Mouse (Mus musculus) E14TG2a.4 (cell line): ENCODE data around the gene Ntm.

Source experiments
- H3K27me3 ChIP-seq: 2 replicates; pipeline ENCODE4 v1.6.1; 2014; ENCODE audit warnings: low read length, control low read depth; ENCODE audit not compliant: insufficient read depth
- H3K36me3 ChIP-seq: 2 replicates; pipeline ENCODE4 v1.6.1; 2014; ENCODE audit warnings: low read length, control low read depth; ENCODE audit not compliant: insufficient read depth
- H3K4me1 ChIP-seq: replicated peaks from 2 replicates; pipeline ENCODE4 v1.6.1; 2014; ENCODE audit warnings: low read depth, low read length, control low read depth
- H3K4me3 ChIP-seq: replicated peaks from 2 replicates; pipeline ENCODE4 v1.5.1; 2014; ENCODE audit warnings: mild to moderate bottlenecking, low read length
- H3K9me3 ChIP-seq: 2 replicates; pipeline ENCODE4 v1.6.1; 2014; ENCODE audit warnings: low read length, control low read depth
- CTCF ChIP-seq: conservative IDR thresholded peaks from 2 replicates; pipeline ENCODE4 v1.5.1; 2014; ENCODE audit warnings: low read length
- NANOG ChIP-seq: IDR thresholded peaks from 2 replicates; pipeline ENCODE4 v1.6.1; 2014; ENCODE audit warnings: borderline replicate concordance, low read length, mixed read lengths
- POU5F1 ChIP-seq: IDR thresholded peaks from 2 replicates; pipeline ENCODE4 v1.6.1; 2014; ENCODE audit warnings: low read length, borderline replicate concordance

Ntm gene

DNA sequence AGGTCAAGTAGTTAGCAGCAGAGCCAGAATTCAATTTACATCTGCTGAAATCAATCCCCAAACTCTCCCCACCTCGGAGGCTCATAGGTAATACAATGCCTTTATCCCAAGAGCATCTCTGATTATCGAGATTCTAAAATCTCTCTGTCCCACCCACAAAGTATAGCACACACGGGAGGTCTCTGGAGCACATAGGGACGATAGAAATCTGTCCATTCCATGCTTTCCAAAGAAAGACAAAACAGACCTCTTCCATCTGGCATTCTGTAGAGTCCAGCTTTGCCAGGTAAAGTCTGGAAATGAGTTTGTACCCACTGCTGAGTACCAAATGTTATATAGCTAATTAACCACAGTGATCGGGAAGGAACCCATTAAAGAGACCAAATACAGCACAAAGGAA is 388.4 kb downstream of the Ntm start:
- no peaks in the 10 kb centered on the region for H3K27me3 ChIP-seq
- TF ChIP-seq CTCF = no peak
- no peak for TF ChIP-seq POU5F1
- no peak for TF ChIP-seq NANOG
- no peaks in the 10 kb centered on the region for H3K4me1 ChIP-seq
- H3K36me3 ChIP-seq = no peaks in the 10 kb centered on the region
- H3K4me3 ChIP-seq = no peak overlapping the region
- no peaks in the 10 kb centered on the region for H3K9me3 ChIP-seq

DNA sequence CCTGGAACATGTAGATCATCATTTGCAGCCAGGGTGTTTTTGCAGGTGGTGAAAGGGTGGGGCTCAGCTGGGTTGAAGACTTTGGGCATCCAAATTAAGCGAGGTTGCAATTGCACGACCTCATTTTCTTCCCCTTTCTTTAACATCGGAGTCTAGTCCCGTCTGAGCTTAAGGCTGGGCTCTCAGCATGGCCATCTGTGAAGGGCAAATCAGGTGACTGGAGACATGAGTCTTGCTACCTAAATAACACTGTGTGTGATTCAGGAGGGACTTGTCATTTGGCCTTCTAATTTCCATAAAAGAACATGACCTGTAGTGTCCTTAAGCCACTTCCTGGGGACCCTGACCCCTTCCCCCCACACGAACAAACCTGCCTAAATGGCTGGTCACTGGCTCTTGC is 394.4 kb downstream of the Ntm start:
- Histone ChIP-seq H3K27me3 (no peaks in the 10 kb centered on the region), H3K4me1 (peaks cover 9% of the 10 kb centered on the region)

DNA sequence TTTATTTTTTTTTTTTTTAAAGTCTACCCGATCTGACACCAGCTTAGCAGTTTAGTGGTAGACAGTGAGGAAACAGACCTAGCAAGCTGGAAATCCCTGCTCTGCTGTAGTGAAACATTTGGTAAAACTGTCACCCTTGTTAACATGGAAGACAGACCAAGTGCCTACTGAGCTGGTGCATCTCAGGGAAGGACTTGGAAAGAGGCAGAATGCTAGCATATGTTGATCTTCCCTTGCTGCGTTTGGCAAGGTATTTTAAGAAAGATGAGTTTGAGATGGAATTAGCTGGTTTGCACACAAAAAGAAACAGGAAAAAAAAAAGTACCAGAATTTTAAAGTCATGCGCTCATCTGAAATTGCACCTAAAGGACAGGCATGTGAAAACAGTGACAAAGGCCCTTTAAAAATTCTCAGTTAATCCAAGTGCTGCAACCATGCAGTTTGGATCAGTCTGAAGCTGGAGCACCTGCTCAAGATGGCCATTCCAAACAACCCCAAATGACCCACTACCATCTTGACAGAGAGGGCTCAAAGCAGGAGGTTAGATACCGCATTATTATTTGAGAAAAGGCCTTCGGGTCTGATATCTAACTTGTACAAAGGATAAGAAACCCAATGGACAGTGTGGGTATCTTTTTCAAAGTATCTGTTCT is 400.4 kb downstream of the Ntm start:
- Histone ChIP-seq H3K36me3 (no peaks in the 10 kb centered on the region), H3K4me1 (no peaks in the 10 kb centered on the region), H3K27me3 (no peaks in the 10 kb centered on the region), H3K9me3 (no peaks in the 10 kb centered on the region), H3K4me3 (no peak overlapping the region)
- TF ChIP-seq CTCF (no peak), POU5F1 (no peak), NANOG (no peak)

More for the DNA sequence above, 394.4 kb downstream of the Ntm start:
- Histone ChIP-seq H3K9me3 (no peaks in the 10 kb centered on the region), H3K4me3 (no peak overlapping the region), H3K36me3 (no peaks in the 10 kb centered on the region)
- TF ChIP-seq NANOG (no peak), CTCF (no peak), POU5F1 (no peak)

DNA sequence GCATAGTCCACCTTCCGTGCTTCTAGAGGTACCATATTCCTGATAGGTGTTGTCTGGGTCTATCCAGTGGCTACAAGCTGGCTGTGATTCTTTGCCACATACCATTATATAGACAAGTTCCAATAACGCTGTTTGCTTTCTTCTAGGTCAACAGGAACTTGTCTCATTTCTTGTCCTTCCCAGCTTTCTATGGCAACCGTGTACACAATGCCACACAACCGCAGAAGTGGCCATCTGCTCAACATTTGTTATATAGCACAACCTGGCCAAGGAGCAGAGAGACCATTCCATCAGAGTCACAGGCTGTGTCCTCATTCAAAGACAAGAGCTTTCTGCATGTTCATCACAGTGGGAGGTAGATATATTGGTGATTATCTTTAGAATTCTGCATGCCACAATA is 404.0 kb downstream of the Ntm start:
- Histone ChIP-seq H3K36me3 (no peaks in the 10 kb centered on the region), H3K9me3 (no peaks in the 10 kb centered on the region), H3K4me3 (no peak overlapping the region), H3K27me3 (no peaks in the 10 kb centered on the region), H3K4me1 (no peaks in the 10 kb centered on the region)
- no peak for TF ChIP-seq CTCF
- TF ChIP-seq POU5F1 = no peak
- no peak for TF ChIP-seq NANOG

DNA sequence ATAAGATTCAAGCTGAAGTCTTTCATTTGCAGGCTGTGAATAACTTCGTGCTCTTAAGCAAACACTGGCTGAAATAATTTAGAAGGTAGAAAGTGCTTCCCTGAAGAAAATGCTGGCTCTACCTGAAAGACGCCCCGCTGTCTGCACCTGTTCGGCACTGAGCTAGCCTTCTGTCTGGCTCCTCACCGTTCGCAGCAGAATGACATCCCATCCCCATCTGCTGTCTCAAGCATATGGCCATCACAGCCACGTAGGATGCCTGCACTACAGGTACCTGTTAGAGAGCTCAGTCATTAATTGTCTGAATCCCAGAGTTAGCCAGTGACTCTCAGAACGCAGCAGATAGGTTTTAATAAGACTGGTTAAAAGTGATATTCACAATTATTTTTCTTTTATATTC is 412.4 kb downstream of the Ntm start:
- TF ChIP-seq NANOG (no peak), POU5F1 (no peak), CTCF (no peak)
- Histone ChIP-seq H3K9me3 (no peaks in the 10 kb centered on the region), H3K27me3 (no peaks in the 10 kb centered on the region), H3K4me1 (no peaks in the 10 kb centered on the region), H3K4me3 (no peak overlapping the region), H3K36me3 (no peaks in the 10 kb centered on the region)

DNA sequence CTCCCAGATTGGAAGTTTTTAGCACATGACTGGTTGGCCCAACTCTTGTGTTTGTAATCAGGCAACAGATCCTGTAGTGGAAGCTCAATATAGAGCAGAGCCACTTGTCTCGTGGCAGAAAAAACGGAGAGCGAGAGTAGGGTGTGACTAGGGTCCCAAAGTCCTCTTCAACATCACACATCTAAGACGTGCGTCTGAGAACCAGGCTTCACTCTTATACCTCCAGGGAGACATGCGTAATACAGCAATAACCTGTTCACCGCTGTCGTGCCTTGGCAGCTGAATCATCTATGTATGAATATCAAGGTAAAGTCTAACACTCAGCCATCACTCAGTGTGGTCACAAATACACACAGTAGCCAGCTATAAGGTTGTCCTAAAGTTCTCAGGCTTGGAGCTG is 412.8 kb downstream of the Ntm start:
- H3K27me3 ChIP-seq = no peaks in the 10 kb centered on the region
- no peaks in the 10 kb centered on the region for H3K36me3 ChIP-seq
- no peak overlapping the region for H3K4me3 ChIP-seq
- H3K9me3 ChIP-seq = no peaks in the 10 kb centered on the region
- no peak for TF ChIP-seq CTCF
- no peak for TF ChIP-seq POU5F1
- TF ChIP-seq NANOG = no peak
- H3K4me1 ChIP-seq = no peaks in the 10 kb centered on the region

DNA sequence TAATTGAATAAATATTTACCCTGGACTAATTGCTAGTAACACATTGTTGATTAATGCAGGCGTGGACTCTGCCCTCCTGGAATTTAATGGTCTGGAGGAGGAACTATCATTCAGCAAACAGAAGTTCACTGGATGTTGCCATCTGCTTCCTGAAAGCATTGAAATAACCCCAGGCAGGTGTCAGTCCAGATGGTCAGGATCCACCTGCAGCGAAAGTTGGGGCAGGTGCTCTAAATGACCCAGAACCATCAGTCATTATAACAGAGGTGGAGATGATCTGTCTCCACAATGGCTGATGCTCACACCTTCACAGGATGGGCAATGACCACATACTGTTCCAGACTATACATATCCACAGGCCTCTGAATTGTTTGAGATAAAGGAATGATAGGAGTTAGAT is 426.5 kb downstream of the Ntm start:
- Histone ChIP-seq H3K9me3 (no peaks in the 10 kb centered on the region), H3K36me3 (no peaks in the 10 kb centered on the region), H3K4me3 (no peak overlapping the region), H3K4me1 (no peaks in the 10 kb centered on the region), H3K27me3 (no peaks in the 10 kb centered on the region)
- TF ChIP-seq POU5F1 (no peak), NANOG (no peak), CTCF (no peak)

DNA sequence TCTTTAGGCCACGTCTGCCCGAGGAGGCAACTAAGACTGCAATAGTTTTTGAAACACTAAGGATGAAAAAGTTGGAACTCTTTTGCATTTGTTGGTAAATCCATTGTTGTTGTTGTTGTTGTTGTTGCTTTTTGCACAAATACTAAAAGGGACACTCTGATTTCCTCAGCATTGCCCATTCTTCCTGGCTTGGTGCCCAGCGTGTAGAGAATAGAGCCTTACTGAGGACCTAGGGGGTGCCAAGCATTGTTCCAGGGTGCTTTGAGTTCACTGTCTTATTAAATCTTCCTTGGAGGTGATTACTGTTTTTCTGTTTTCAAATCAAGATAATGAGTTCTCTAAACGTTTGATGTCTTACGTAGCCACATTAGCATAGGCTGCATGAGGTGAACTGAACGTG is 428.2 kb downstream of the Ntm start:
- Histone ChIP-seq H3K9me3 (no peaks in the 10 kb centered on the region), H3K27me3 (no peaks in the 10 kb centered on the region), H3K4me3 (no peak overlapping the region), H3K36me3 (no peaks in the 10 kb centered on the region), H3K4me1 (no peaks in the 10 kb centered on the region)
- TF ChIP-seq POU5F1 = no peak
- TF ChIP-seq NANOG = no peak
- no peak for TF ChIP-seq CTCF

DNA sequence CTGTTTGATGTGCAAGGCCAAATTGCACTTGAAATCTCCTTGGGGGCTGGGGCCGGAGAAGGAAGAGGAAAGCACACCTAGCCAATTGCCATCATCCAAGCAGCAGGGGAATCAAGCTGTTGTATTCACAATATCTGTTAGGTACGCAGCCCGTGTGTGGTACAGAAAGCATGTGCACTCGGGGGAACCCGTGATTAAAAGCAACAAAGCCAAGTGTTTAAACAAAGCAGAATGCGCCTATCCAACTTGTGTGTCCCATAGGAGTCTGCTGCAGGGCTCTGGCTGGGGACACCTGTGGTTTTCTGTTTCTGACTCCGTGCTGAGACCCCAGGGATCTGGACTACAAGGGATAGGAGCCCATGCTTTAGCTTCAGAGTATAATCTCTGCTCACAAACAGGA is 428.6 kb downstream of the Ntm start:
- H3K4me3 ChIP-seq = no peak overlapping the region
- H3K4me1 ChIP-seq = no peaks in the 10 kb centered on the region
- TF ChIP-seq POU5F1 = no peak
- no peaks in the 10 kb centered on the region for H3K9me3 ChIP-seq
- H3K27me3 ChIP-seq = no peaks in the 10 kb centered on the region
- no peaks in the 10 kb centered on the region for H3K36me3 ChIP-seq
